Mouse (Mus musculus): ENCODE data around the gene Aspn. TPM values are rescaled to one million over a fixed set of nuclear protein-coding genes. Genes with fewer than 3 reads are reported as not detected.
"Not testable (repeated sequence)": the region's sequence is repeated elsewhere in the genome, so short reads cannot be mapped to it uniquely, and the experiment has no call there.

The Aspn gene
- polyA plus RNA-seq, 1 experiment from 2014 or later, result 14.6 TPM

- H3K4me2 ChIP-seq (replicated peaks), result no peak overlapping the region
- H3K36me3 ChIP-seq, result no peaks in the 10 kb centered on the region
- H3K9me3 ChIP-seq, result no peaks in the 10 kb centered on the region
- no peak for ATAC-seq (ENCODE audit: insufficient number of reproducible peaks, insufficient read depth, low FRiP score, low TSS enrichment)
- no peaks in the 10 kb centered on the region for H3K27me3 ChIP-seq
- H3K4me1 ChIP-seq, result peaks cover 9% of the 10 kb centered on the region; the same call in 1 of the 2 replicates
- WGBS, result 60% methylated on average over 8 of the region's 8 CpGs
- no peak overlapping the region for H3K9ac ChIP-seq
- H3K27ac ChIP-seq, result no peak overlapping the region
- H3K4me3 ChIP-seq, result no peak overlapping the region
These were observed 40.2 kb downstream of the Aspn start for GRCm38 (mm10) chr13:49584307-49585005.

GRCm38 (mm10) chr13:49586062-49586461 is 41.8 kb downstream of the Aspn start:
- H3K9me3 ChIP-seq, result no peaks in the 10 kb centered on the region
- no peak overlapping the region for H3K9ac ChIP-seq
- no peak overlapping the region for H3K4me3 ChIP-seq
- no peaks in the 10 kb centered on the region for H3K36me3 ChIP-seq
- ATAC-seq (ENCODE audit: insufficient number of reproducible peaks, insufficient read depth, low FRiP score, low TSS enrichment), result no peak
- peaks cover 9% of the 10 kb centered on the region; the same call in 1 of the 2 replicates for H3K4me1 ChIP-seq
- H3K27me3 ChIP-seq, result no peaks in the 10 kb centered on the region
- no peak overlapping the region for H3K4me2 ChIP-seq (replicated peaks)
- WGBS, result 92% methylated on average over 6 of the region's 6 CpGs
- H3K27ac ChIP-seq, result no peak overlapping the region

- not testable (repeated sequence) for H3K4me1 ChIP-seq; H3K36me3 ChIP-seq; ATAC-seq (ENCODE audit: insufficient number of reproducible peaks, insufficient read depth, low FRiP score, low TSS enrichment); H3K4me3 ChIP-seq; H3K4me2 ChIP-seq (replicated peaks); H3K27me3 ChIP-seq; H3K27ac ChIP-seq; H3K9ac ChIP-seq; H3K9me3 ChIP-seq
- 65% methylated on average over 2 of the region's 2 CpGs for WGBS
These were observed 58.3 kb downstream of the Aspn start for GRCm38 (mm10) chr13:49602541-49602940.

GRCm38 (mm10) chr13:49603603-49604002 is 59.4 kb downstream of the Aspn start:
- Histone ChIP-seq H3K4me3 (no peak overlapping the region), H3K9me3 (no peaks in the 10 kb centered on the region), H3K4me1 (0 out of 2 replicates have a peak, but pooled peaks cover 3% of the 10 kb centered on the region), H3K27me3 (no peaks in the 10 kb centered on the region), H3K4me2 (replicated peaks) (no peak overlapping the region), H3K27ac (peak overlapping the region; percentile 4; the same call in 1 of the 2 replicates), H3K9ac (no peak overlapping the region), H3K36me3 (no peaks in the 10 kb centered on the region)
- no peak for ATAC-seq (ENCODE audit: insufficient number of reproducible peaks, insufficient read depth, low FRiP score, low TSS enrichment)

- H3K4me3 ChIP-seq, result peak within 1 kb of the TSS; percentile 27
- 0 out of 2 replicates have a peak, but pooled peaks cover 3% of the 10 kb centered on the region for H3K4me1 ChIP-seq
- H3K27me3 ChIP-seq, result no peaks in the 10 kb centered on the region
- peak; percentile 72; the same call in 1 of the 2 replicates for ATAC-seq (ENCODE audit: insufficient number of reproducible peaks, insufficient read depth, low FRiP score, low TSS enrichment)
- peak within 1 kb of the TSS; percentile 35 for H3K4me2 ChIP-seq (replicated peaks)
- WGBS, result 24% methylated on average over 4 of the region's 4 CpGs
- H3K36me3 ChIP-seq, result no peaks in the 10 kb centered on the region
- H3K9me3 ChIP-seq, result no peaks in the 10 kb centered on the region
- peak within 1 kb of the TSS; percentile 83 for H3K27ac ChIP-seq
- no peak within 1 kb of the TSS for H3K9ac ChIP-seq
These were observed 63.5 kb downstream of the Aspn start, which contains the start of gene Ogn for GRCm38 (mm10) chr13:49607714-49608113. Ogn (plus strand) TSS chr13:49608046.

DNA sequence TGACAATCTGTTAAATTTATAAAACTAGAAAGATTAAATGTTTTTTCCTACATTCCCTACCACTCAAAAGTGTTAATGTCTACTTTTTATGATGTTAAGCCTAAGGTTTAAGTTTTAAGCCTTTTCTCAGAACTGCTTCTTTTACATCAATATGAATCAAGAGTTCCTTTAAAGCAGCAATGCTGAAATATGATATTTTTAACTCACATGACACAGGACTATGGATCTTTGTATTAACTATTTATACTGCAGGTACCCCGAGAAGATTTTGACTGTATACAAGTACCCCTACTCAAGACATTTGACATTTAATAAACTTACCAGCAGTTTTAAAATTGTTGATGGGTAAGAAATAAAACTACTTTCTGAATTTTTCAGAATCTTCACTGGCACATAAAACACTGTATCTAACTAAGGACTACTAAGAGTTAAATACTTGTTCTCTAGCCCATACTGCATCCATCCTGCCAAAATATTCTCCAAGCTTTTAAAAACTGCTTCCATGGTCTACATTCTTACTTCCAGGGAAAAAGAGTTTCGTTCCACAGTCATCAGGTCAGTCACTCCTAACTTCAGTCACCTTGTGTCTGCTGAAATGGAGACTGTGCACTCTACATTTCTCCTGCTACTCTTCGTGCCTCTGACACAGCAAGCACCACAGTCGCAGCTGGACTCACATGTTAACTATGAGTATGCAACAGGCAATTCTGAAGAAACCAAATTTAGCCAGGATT is 64.5 kb downstream of the Aspn start:
- Histone ChIP-seq H3K27me3 (no peaks in the 10 kb centered on the region), H3K36me3 (no peaks in the 10 kb centered on the region), H3K4me3 (peak overlapping the region; percentile 27), H3K4me1 (0 out of 2 replicates have a peak, but pooled peaks cover 3% of the 10 kb centered on the region), H3K9ac (no peak overlapping the region), H3K27ac (peak overlapping the region; percentile 83), H3K4me2 (replicated peaks) (peak overlapping the region; percentile 35), H3K9me3 (no peaks in the 10 kb centered on the region)
- no peak for ATAC-seq (ENCODE audit: insufficient number of reproducible peaks, insufficient read depth, low FRiP score, low TSS enrichment)
- WGBS, result 43% methylated on average over 4 of the region's 4 CpGs

- Histone ChIP-seq H3K4me3 (no peak overlapping the region), H3K9ac (no peak overlapping the region), H3K27ac (no peak overlapping the region), H3K4me2 (replicated peaks) (no peak overlapping the region), H3K27me3 (no peaks in the 10 kb centered on the region), H3K4me1 (no peaks in the 10 kb centered on the region), H3K36me3 (no peaks in the 10 kb centered on the region), H3K9me3 (no peaks in the 10 kb centered on the region)
- ATAC-seq (ENCODE audit: insufficient number of reproducible peaks, insufficient read depth, low FRiP score, low TSS enrichment), result no peak
- 89% methylated on average over 3 of the region's 3 CpGs for WGBS
These were observed 72.8 kb downstream of the Aspn start for GRCm38 (mm10) chr13:49617021-49617420.

Other genes with a start within 250 kb of the Aspn start
- gene Fgd3, start 224.1 kb upstream of the Aspn start, polyA plus RNA-seq (2016; fragmentation: Nextera tagmentation; extraction: Ambion mirVana), result 1.2 and 1.5 TPM in 2 replicates
- gene Bicd2, start 202.9 kb upstream of the Aspn start, polyA plus RNA-seq (2016; fragmentation: Nextera tagmentation; extraction: Ambion mirVana), result 42.0 and 42.3 TPM in 2 replicates
- 14.0 and 15.8 TPM in 2 replicates for gene Ippk, start 123.2 kb upstream of the Aspn start, polyA plus RNA-seq (2016; fragmentation: Nextera tagmentation; extraction: Ambion mirVana)
- gene Tes3-ps, start 51.1 kb upstream of the Aspn start, polyA plus RNA-seq (2016; fragmentation: Nextera tagmentation; extraction: Ambion mirVana), result 1.3 and 1.4 TPM in 2 replicates
- 0.64 and 0.69 TPM in 2 replicates for gene Ecm2, start 39.6 kb upstream of the Aspn start, polyA plus RNA-seq (2016; fragmentation: Nextera tagmentation; extraction: Ambion mirVana)
- 2.5 and 2.8 TPM in 2 replicates for gene Omd, start 38.0 kb downstream of the Aspn start, polyA plus RNA-seq (2016; fragmentation: Nextera tagmentation; extraction: Ambion mirVana)
- 56.6 and 64.5 TPM in 2 replicates for gene Ogn, start 63.6 kb downstream of the Aspn start, polyA plus RNA-seq (2016; fragmentation: Nextera tagmentation; extraction: Ambion mirVana)
- 26.9 and 29.2 TPM in 2 replicates for gene Cenpp, start 108.3 kb downstream of the Aspn start, polyA plus RNA-seq (2016; fragmentation: Nextera tagmentation; extraction: Ambion mirVana)
- 20.0 and 22.8 TPM in 2 replicates for gene Nol8, start 108.6 kb downstream of the Aspn start, polyA plus RNA-seq (2016; fragmentation: Nextera tagmentation; extraction: Ambion mirVana)
- gene Iars, start 137.7 kb downstream of the Aspn start, polyA plus RNA-seq (2016; fragmentation: Nextera tagmentation; extraction: Ambion mirVana), result 70.9 and 80.7 TPM in 2 replicates

All from embryonic facial prominence, embryonic 12.5 days (tissue).